Mouse (Mus musculus): ENCODE results near the gene Cald1.

- TF ChIP-seq CTCF (IDR thresholded peaks at IDR 0.05; ENCODE audit: low read depth, low read length) (no peak), POLR2A (IDR thresholded peaks at IDR 0.05; ENCODE audit: borderline replicate concordance, low read depth, low read length) (no peak)
Observed at GRCm38 (mm10) chr6:34723250-34723904, 125.1 kb downstream of the Cald1 start.

Measured in bone marrow macrophage, adult 2 months (primary cell).